Mouse (Mus musculus): ENCODE results near the gene Bid. TPM values are rescaled to one million over a fixed set of nuclear protein-coding genes. Genes with fewer than 3 reads are reported as not detected.

Gene Bid
- polyA plus RNA-seq, 1 experiment from 2014 or later = 35.8 TPM

GRCm38 (mm10) chr6:120903961-120904360 lies 12.7 kb downstream of the Bid start:
- no peaks in the 10 kb centered on the region for H3K4me1 ChIP-seq (replicated peaks; ENCODE audit: insufficient read depth, low read length)
- 69% methylated on average over 11 of the region's 11 CpGs for WGBS
- peak overlapping the region; percentile 64 for H3K27ac ChIP-seq
- no peak overlapping the region for H3K9ac ChIP-seq (ENCODE audit: low read depth, low read length)
- peak; percentile 73 for ATAC-seq (replicated peaks; ENCODE audit: low FRiP score, low read depth)
- no peaks in the 10 kb centered on the region for H3K36me3 ChIP-seq (ENCODE audit: insufficient read depth, low read length)
- H3K4me2 ChIP-seq (ENCODE audit: low read length) = 0 out of 2 replicates have a peak overlapping the region, but pooled peaks have one; percentile 15
- no peaks in the 10 kb centered on the region for H3K27me3 ChIP-seq (ENCODE audit: insufficient read depth, low read length)
- no peak for TF ChIP-seq CTCF (IDR thresholded peaks at IDR 0.05; ENCODE audit: low read depth)
- no peak overlapping the region for H3K4me3 ChIP-seq (replicated peaks; ENCODE audit: low read depth, low read length)
- no peak for DNase-seq (ENCODE audit: low spot score)
- H3K9me3 ChIP-seq (replicated peaks; ENCODE audit: low read length) = no peaks in the 10 kb centered on the region

DNA sequence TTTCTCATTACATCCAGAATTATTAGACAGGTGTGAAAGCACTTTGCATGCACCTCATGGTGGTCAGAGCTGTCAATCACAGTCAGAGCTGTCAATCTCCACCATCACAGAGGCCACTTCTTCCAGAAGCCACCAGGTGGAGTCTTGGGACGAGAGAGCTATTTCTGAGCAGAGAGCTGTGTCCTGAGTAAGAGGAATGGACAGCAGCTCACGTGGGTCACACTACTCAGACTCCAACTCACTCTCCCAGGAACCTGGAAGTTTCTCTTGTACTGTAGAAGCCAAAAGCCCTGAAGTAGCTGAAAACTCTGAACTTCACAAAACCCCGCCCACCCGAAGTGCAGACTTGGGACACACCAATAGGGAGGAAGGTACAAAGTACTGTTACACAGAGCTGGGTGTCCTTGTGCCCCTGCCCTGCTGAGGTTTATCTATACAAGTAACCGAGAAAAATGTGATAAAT lies 13.2 kb downstream of the Bid start:
- 44% methylated on average over 5 of the region's 5 CpGs for WGBS
- peak; percentile 89 for ATAC-seq (replicated peaks; ENCODE audit: low FRiP score, low read depth)
- peak; percentile 79 for TF ChIP-seq CTCF (IDR thresholded peaks at IDR 0.05; ENCODE audit: low read depth)

GRCm38 (mm10) chr6:120901776-120902645 lies 14.6 kb downstream of the Bid start:
- ATAC-seq (replicated peaks; ENCODE audit: low FRiP score, low read depth) (no peak), DNase-seq (ENCODE audit: low spot score) (no peak)
- Histone ChIP-seq H3K9ac (ENCODE audit: low read depth, low read length) (no peak overlapping the region), H3K4me3 (replicated peaks; ENCODE audit: low read depth, low read length) (no peak overlapping the region), H3K27ac (no peak overlapping the region), H3K36me3 (ENCODE audit: insufficient read depth, low read length) (0 out of 2 replicates have a peak, but pooled peaks cover 3% of the 10 kb centered on the region), H3K4me1 (replicated peaks; ENCODE audit: insufficient read depth, low read length) (no peaks in the 10 kb centered on the region), H3K27me3 (ENCODE audit: insufficient read depth, low read length) (no peaks in the 10 kb centered on the region), H3K9me3 (replicated peaks; ENCODE audit: low read length) (no peaks in the 10 kb centered on the region), H3K4me2 (ENCODE audit: low read length) (no peak overlapping the region)
- no peak for TF ChIP-seq CTCF (IDR thresholded peaks at IDR 0.05; ENCODE audit: low read depth)
- whole genome bisulfite sequencing = 89% methylated on average over 14 of the region's 14 CpGs

More for the DNA sequence above, 13.2 kb downstream of the Bid start:
- Histone ChIP-seq H3K27me3 (ENCODE audit: insufficient read depth, low read length) (no peaks in the 10 kb centered on the region), H3K4me3 (replicated peaks; ENCODE audit: low read depth, low read length) (no peak overlapping the region), H3K27ac (peak overlapping the region; percentile 64), H3K9me3 (replicated peaks; ENCODE audit: low read length) (no peaks in the 10 kb centered on the region), H3K9ac (ENCODE audit: low read depth, low read length) (no peak overlapping the region), H3K4me2 (ENCODE audit: low read length) (0 out of 2 replicates have a peak overlapping the region, but pooled peaks have one; percentile 15), H3K36me3 (ENCODE audit: insufficient read depth, low read length) (no peaks in the 10 kb centered on the region), H3K4me1 (replicated peaks; ENCODE audit: insufficient read depth, low read length) (no peaks in the 10 kb centered on the region)
- DNase-seq (ENCODE audit: low spot score) = peak; percentile 63

DNA sequence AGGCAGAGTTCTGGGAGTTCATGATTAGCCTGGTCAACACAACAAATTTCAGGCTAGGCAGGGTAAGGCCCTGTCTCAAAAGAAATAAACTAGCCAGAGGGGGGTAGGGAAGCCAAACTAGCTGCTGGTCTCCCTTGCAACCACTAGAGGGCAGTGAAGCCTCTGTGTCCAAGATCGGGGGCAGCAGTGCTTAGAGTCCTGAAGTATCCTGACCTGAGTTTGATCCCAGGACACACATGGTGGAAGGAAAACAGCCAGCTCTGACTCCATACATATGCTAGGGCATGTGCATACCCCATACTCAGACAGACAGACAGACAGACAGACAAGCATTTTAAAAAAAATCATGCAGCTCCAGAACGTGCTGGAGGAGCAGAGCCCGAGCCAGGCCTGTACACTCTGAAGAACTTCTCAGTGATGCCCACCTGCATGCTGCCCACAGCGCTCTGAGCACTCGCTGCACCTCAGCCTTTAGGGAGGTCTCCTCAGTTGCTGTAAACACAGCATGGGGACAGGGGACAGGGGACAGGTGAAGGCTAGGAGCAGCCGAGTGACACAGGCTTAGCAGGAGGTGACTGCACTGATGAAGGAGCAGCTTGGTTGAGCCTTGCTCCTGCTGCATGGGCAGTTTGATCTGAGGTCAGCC lies 18.3 kb downstream of the Bid start:
- peak; percentile 22 for ATAC-seq (replicated peaks; ENCODE audit: low FRiP score, low read depth)
- 67% methylated on average over 6 of the region's 6 CpGs for WGBS

DNA sequence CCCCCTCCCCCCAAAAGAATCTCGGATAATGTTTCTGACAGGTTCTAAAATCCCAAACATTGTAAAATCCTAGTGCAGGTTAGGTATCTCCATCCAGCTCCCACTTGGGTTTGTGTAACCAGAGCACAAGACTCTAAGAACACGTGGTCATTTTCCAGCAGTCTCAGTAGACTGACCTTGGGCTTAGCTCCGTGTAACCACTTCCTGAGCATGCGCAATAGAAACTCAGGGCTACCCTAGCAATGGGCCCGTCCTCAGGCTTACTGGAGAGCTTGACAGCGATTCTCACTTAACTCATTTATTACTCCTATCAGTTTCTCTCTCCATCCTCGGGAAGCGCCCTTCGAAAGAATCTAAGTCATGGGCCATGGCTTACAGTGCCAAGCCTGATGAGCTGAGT lies 22.1 kb downstream of the Bid start:
- Histone ChIP-seq H3K9ac (ENCODE audit: low read depth, low read length) (no peak overlapping the region), H3K27me3 (ENCODE audit: insufficient read depth, low read length) (no peaks in the 10 kb centered on the region), H3K4me2 (ENCODE audit: low read length) (no peak overlapping the region), H3K4me1 (replicated peaks; ENCODE audit: insufficient read depth, low read length) (no peaks in the 10 kb centered on the region), H3K4me3 (replicated peaks; ENCODE audit: low read depth, low read length) (no peak overlapping the region), H3K27ac (no peak overlapping the region), H3K36me3 (ENCODE audit: insufficient read depth, low read length) (peaks cover 13% of the 10 kb centered on the region; the same call in 1 of the 2 replicates), H3K9me3 (replicated peaks; ENCODE audit: low read length) (no peaks in the 10 kb centered on the region)
- DNase-seq (ENCODE audit: low spot score) (no peak), ATAC-seq (replicated peaks; ENCODE audit: low FRiP score, low read depth) (no peak)
- 59% methylated on average over 9 of the region's 9 CpGs for WGBS
- no peak for TF ChIP-seq CTCF (IDR thresholded peaks at IDR 0.05; ENCODE audit: low read depth)

More for the DNA sequence above, 18.3 kb downstream of the Bid start:
- no peak overlapping the region for H3K4me2 ChIP-seq (ENCODE audit: low read length)
- H3K9ac ChIP-seq (ENCODE audit: low read depth, low read length) = no peak overlapping the region
- 0 out of 2 replicates have a peak, but pooled peaks cover 13% of the 10 kb centered on the region for H3K36me3 ChIP-seq (ENCODE audit: insufficient read depth, low read length)
- H3K9me3 ChIP-seq (replicated peaks; ENCODE audit: low read length) = no peaks in the 10 kb centered on the region
- no peaks in the 10 kb centered on the region for H3K27me3 ChIP-seq (ENCODE audit: insufficient read depth, low read length)
- H3K27ac ChIP-seq = no peak overlapping the region
- TF ChIP-seq CTCF (IDR thresholded peaks at IDR 0.05; ENCODE audit: low read depth) = peak; percentile 94
- H3K4me3 ChIP-seq (replicated peaks; ENCODE audit: low read depth, low read length) = no peak overlapping the region
- no peaks in the 10 kb centered on the region for H3K4me1 ChIP-seq (replicated peaks; ENCODE audit: insufficient read depth, low read length)
- DNase-seq (ENCODE audit: low spot score) = peak; percentile 87

- Histone ChIP-seq H3K4me2 (ENCODE audit: low read length) (no peak overlapping the region), H3K9ac (ENCODE audit: low read depth, low read length) (no peak overlapping the region), H3K36me3 (ENCODE audit: insufficient read depth, low read length) (peaks cover 13% of the 10 kb centered on the region; the same call in 1 of the 2 replicates), H3K27me3 (ENCODE audit: insufficient read depth, low read length) (no peaks in the 10 kb centered on the region), H3K9me3 (replicated peaks; ENCODE audit: low read length) (no peaks in the 10 kb centered on the region), H3K27ac (no peak overlapping the region), H3K4me3 (replicated peaks; ENCODE audit: low read depth, low read length) (no peak overlapping the region), H3K4me1 (replicated peaks; ENCODE audit: insufficient read depth, low read length) (no peaks in the 10 kb centered on the region)
- 98% methylated on average over 9 of the region's 9 CpGs for WGBS
- TF ChIP-seq CTCF (IDR thresholded peaks at IDR 0.05; ENCODE audit: low read depth) = no peak
- DNase-seq (ENCODE audit: low spot score) = no peak
- no peak for ATAC-seq (replicated peaks; ENCODE audit: low FRiP score, low read depth)
Observed at GRCm38 (mm10) chr6:120894089-120894488, 22.6 kb downstream of the Bid start.
